Mouse (Mus musculus) c-Kit-positive CD71-positive TER-119-negative erythroid progenitor cells, embryonic 14.5 days (primary cell): ENCODE results near the gene Rmnd5b.
"Not testable (repeated sequence)": the region's sequence is repeated elsewhere in the genome, so short reads cannot be mapped to it uniquely, and the experiment has no call there.

Experiments used
- DNase-seq: peaks from one replicate; pipeline ENCODE4 v3.0.0-alpha.2; 2013; ENCODE audit warnings: low read depth

Gene Rmnd5b

DNA sequence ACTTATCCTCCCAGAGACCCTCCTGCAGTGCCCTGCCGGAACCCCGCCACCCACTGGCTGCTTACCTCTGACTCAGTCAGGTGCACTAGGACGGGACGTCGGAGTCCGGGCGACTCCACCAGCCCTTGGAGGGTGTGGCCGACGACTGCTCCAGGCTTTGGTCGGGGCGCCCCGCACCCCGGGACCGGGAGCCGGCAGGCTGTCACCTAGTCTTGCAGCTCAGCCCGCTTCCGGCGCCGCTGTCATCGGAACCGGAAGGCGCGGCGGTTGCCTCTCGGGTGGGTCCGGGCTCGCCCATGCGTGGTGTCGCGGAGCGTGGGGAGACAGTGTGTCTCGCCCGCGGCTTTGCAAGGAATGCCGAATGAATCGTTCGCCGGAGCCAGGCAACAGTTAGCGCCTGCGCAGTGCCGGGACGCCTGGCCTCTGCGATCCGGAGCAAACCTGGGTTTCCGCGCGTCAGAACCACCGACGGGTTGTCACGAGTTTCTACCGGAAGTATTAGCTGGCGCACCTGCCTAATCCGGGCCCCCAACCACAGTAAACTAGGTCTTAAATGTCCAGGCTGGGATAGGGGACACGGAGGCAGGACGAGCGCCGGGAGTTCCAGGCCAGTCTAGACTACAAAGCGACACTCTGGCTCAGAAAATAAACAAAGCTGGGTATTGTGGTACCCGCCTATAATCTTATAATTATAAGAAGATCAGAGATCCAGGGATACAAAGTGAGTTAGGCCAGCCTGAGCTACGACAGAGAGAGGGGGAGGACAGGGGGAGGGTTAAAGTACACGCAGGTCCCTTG, at the start of gene Rmnd5b:
Gene Rmnd5b (minus strand): TSS at position 372 of the 798 bp plus-strand sequence.
- DNase-seq, result peak; percentile 67

DNA sequence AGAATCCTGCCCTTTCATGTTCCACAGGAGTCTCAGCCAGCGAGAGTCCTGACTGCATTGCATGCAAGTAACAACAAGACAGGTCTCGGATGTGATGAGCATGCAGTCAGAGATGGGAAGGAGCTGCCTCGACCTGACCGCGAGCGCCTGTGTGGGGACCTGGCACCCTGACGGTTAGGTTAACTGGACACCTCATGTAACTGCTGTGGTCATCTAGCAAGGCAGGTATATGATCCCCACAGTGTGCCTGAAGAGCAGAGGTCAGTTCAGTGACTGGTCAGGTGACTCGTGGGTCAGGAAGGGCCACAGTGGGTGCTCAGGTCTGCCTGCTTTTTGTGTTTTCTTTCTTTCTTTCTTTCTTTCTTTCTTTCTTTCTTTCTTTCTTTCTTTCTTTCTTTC, 46.3 kb upstream of the Rmnd5b start:
- no peak for DNase-seq

DNA sequence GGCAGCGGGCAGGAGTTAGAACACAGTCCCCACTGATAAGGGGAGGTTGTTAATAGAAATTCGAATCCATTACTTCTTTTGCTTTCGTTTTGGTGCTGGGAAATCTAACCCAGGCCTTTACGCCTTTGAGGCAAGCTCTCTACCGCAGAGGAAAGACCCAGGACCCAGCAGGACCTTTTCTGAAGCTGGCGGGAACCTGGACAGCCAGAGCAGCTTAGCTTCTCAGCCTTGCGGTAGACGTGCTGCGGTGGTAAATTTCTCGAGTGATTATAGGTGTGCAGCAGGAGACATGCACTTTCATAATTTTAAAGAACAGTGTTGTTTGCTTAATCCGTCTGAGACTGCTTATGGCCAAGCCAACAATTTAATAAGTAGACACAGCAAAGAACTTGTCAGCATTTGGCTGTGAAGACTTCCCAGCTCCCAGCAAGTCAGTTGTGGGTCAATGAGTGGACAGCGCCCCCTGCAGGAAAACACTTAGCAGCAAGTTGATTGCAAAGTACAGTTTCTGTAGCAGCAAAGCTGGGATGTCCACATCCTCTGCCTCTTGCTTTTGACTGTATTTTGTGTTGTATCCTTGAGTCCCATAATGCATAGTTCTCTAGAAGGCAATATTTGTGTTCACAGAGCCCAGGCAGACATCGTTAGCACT, 45.8 kb upstream of the Rmnd5b start:
- peak; percentile 78 for DNase-seq

DNA sequence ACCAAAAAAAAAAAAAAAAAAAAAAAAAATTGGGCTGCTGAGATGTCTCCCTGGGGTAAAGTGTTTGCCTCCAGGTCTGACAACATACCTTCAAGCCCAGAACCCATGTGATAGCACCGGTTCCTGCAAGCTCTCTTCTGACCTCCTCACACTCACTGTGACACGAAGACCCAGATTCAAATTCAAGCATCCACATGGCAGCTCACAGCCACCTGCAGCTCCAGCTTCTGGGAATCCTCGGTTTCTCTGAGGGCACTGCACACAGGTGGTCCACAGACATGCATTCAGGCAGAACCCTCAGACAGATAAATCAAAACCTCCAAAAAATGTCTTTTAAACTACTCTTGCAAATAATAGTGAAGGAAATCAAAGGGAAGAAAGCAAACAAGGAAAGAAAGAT, 43.8 kb upstream of the Rmnd5b start:
- DNase-seq, result no peak

DNA sequence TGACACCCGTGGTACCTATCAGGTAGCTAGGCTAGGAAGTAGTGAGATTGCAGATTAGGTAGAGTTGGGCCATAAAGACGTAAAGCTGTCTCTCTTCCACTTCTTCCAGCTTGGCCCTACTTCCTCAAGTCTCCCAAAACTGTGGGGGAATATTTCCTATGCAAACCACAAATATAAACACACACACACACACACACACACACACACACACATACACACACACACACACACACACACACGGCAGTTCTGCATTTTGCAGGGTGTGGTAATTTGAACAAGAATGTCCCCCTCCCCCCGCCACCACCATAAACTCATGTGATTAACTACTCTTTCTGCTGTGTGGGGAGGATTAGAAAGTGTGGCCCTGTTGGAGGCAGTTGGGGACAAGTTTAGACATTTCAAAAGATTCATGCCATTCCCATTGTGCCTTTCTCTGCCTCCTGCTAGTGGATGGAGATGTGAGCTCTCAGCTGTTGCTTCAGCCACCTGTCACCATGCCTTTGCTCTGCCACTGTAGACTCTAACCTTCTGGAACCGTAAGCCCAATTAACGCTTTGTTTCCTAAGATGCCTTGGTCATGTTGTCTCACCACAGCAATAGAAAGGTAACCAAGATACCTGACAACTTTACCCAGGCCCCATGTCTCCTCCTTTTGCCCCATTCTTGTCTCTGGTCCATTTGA, 42.2 kb upstream of the Rmnd5b start:
- DNase-seq, result no peak

DNA sequence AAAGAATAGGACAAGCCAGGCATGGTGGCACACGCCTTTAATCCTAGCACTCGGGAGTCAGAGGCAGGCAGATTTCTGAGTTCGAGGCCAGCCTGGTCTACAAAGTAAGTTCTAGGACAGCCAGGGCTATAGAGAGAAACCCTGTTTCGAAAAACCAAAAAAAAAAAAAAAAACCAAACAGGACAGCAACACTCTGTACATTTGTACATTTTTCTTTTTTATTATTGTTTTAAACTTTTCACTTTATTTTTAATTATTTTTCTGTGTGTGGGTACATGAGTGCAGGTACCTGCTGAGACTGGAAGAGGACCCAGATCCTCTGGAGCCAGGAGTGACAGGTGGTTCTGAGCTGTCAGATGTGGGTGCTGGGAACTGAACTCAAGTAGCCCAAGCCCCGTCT, 39.7 kb upstream of the Rmnd5b start:
- DNase-seq, result no peak

DNA sequence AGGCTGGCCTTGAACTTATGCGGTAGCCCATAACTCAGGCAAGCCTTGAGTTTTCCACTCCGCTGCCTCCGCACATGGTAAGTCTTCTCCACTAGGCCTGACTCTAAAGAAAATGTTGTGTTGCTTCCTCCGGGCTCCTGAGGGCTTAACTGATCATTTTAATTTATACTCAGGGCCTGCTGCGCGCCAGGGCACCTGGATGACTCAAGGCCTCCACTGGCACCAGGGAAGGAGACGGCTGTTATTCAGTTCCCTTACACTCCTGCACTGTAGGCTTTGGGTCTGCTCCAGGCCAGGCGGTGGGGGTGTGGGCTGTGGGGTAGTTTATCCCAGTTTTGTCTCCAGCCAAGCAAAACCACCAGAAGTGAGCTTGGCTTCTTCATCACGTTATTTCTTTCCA, 37.6 kb upstream of the Rmnd5b start:
- no peak for DNase-seq

DNA sequence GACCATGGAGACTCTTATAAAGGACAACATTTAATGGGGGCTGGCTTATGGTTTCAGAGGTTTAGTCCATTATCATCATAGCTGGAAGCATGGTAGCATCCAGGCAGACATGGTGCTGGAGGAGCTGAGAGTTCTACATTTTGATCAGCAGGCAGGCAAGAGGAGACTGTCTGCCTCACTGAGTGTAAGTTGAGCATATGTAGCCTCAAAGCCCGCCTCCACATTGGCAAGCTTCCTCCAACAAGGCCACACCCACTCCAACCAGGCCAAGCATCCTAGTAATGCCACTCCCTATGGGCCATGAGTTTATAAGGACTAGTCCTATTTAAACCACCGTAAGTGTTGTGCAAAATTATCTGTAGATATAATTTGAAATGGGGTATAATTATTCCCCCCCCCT, 35.7 kb upstream of the Rmnd5b start:
- no peak for DNase-seq

DNA sequence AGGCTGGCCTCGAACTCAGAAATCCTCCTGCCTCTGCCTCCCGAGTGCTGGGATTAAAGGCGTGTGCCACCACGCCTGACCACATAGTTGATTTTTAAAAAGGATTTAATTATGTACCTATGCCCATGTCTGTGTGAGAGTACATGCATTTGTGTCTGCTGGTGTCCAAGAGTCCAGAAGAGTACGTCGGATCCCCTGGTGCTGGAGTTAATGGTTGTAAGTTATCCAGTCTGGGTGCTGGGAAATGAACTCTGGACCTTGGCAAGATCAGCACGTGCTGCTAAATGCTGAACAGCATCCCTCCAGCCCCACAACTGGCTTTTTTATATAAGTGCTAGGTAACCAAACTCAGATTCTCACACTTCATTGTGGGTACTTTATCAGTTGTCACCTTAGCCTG, 35.1 kb upstream of the Rmnd5b start:
- no peak for DNase-seq

DNA sequence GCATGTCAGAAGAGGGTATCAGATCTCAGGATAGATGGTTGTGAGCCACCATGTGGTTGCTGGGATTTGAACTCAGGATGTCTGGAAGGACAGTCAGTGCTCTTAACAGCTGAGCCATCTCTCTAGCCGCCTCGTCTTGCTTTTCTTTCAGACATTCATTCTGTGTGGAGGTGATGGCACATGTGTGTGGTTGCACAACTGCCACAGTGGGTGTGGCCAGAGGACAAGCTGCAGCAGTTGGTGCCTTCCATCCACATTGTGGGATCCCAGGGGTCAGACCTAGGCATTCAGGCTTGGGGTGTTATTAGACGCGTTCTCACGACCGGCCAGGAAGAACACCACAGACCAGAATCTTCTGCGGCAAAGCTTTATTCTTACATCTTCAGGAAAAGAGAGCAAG, 29.1 kb upstream of the Rmnd5b start:
- DNase-seq, result not testable (repeated sequence)

DNA sequence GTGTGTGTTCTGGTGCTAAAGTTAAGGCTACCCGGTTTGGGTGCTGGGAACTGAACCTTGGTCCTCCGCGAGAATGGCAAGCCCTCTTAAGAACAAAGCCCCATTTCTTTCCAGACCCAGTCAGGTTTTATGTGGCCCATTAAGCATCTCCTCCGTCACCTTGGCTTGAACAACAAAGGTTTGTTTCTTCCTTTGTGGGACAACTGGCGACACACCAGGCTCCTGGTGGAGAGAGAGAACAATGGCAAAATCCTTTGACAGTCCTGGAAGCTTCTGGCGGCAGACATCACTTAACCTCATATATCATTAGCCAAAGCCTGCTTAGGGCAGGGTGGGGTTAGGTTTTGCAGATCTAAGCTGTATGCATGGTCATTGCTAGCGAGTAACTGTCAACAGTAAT, 26.9 kb upstream of the Rmnd5b start:
- no peak for DNase-seq

DNA sequence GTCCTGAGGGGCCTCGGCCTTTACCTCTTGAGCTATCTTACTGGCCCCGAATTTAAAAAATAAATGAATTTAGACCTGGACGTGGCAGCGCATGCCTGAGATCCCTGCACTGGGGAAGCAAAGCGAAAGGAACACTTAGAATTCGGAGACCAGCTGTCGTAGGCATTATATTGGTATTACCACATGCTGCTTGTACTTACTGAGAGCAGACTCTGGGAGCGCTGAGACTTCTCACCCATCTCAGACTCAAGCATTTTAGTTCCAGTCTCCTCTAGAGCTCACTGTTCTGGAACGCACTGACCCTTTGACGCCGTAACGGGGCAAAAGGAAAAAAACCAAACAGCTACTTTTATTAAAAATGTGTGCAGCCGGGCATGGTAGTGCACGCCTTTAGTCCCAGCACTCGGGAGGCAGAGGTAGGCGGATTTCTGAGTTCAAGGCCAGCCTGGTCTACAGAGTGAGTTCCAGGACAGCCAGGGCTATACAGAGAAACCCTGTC, 26.2 kb upstream of the Rmnd5b start:
- no peak for DNase-seq

DNA sequence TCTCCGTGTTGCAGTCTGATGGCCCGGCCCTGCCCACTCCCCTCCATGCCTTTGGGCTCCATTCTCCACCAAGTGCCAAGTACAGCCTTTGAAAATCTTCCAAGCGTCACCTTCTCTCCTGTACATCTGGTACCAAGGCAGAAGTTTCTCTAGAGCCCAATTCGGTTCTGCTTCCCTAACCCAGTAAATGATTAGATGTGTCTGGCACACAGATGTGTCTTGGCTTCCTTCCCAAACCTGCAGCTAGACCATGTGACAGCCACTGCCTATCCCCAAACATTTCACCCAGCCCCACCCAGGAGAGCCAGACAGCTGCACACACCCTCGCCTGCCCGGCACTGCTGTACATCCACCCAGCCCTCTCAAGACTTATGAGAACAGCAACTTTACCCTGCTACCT, 23.0 kb upstream of the Rmnd5b start:
- no peak for DNase-seq

DNA sequence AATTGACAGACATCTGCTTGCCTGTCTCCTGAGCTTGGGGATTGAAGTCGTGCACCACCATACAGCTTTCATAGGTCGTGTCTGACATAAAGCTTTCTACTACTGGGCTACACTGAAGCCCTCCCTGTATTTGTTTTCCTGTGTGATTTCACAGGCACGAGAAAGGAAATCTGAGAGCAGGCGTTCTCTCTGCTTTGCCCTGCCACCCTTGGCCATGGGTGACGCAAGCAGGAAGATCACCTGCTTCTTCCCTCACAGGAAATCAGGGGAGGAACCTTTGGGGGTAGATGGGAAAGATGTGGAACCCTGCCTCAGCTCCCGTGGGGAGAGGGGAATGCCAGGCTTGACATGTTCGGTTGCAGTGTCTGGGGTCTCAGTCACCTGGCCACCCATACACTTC, 22.6 kb upstream of the Rmnd5b start:
- DNase-seq, result no peak

DNA sequence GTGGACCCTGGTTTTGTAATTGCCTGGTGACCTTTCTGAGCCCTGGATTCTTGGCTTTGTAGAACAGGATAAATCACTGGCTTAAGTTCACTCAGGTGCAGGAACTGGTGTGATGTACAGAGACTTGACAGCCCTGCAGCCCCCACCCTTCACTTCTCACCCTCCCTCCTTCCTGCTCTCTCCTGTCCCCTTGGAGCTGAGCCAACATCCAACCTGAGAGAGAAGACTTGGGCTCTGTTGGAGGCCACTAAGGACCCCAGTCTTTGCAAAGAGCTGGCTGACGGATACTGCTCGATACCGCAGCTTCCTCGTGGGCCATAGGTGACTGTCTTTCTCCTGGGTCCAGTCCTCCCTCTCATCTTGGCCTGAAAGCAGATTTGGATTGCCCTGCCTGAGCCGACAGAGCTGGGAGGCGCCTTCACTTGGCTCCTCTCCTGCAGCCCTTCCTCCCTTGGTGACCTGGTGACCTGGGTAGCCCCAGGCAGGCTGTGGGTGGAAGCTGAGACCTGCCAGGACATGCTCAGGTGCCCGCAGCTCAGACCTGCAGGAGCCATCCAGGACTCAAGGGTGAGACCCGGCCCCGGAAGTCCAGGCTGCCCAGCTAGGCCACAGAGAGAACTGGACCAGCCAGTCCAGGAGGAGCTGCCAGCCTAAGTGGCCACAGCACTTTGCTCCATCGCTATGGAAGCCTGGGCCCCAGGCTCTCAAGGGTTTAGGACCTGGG, 21.3 kb upstream of the Rmnd5b start:
- no peak for DNase-seq

DNA sequence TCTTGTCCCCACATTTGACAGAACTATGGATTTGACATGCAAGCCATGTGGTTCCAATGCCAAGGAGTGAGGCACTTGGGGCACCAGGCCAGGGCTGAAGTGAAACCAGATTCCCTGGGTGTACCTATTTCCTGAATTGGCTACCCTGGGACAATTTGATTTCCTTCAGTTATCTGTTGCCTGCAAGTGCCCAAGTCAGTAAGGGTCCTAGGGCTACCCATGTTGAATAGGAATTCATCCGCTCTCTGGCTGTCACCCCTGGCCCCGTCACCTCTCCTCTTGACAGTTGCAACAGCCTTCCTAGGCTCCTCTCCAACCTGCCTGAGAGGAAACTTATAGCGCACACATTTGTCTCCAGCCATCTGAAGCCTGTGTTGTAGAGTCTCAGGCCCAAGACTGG, 19.2 kb upstream of the Rmnd5b start:
- no peak for DNase-seq

DNA sequence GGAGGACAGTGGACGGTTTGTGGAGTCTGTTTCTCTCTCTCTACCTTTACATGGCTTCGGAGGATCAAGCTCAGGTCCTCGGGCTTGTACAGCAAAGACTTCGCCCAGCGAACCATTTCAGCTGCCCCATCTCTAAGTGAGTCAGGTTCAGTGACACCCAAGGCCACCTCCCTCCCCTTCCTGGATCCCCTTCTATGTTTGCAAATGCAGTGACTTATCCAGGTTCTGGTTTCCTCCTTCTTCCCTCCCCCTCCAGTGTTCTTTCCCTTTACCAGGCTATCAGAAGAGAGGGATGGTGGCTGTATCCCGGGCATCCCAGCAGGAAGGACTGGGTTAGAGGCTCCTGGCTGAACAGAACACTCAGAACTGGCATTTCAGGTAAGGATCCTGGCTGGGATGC, 18.0 kb upstream of the Rmnd5b start:
- no peak for DNase-seq

DNA sequence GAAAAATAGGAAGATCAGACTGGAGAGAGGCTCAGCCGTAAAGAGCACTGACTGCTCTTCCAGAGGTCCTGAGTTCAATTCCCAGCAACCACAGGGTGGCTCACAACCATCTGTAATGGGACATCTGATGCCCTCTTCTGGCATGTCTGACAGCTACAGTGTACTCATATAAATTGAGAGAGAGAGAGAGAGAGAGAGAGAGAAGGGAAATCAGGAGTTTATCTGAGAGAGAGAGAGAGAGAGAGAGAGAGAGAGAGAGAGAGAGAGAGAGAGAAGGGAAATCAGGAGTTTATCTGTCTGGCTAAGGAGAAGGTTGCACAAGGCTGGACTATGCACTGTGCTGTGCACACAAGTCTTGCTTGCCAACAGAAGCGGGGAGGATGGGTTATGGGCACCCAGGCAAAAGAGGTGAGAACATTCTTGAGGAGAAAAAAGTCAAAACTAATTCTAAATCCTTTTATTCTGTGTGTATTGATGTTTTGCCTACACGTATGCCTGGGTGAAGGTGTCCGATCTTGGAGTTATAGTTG, 17.3 kb upstream of the Rmnd5b start:
- no peak for DNase-seq

DNA sequence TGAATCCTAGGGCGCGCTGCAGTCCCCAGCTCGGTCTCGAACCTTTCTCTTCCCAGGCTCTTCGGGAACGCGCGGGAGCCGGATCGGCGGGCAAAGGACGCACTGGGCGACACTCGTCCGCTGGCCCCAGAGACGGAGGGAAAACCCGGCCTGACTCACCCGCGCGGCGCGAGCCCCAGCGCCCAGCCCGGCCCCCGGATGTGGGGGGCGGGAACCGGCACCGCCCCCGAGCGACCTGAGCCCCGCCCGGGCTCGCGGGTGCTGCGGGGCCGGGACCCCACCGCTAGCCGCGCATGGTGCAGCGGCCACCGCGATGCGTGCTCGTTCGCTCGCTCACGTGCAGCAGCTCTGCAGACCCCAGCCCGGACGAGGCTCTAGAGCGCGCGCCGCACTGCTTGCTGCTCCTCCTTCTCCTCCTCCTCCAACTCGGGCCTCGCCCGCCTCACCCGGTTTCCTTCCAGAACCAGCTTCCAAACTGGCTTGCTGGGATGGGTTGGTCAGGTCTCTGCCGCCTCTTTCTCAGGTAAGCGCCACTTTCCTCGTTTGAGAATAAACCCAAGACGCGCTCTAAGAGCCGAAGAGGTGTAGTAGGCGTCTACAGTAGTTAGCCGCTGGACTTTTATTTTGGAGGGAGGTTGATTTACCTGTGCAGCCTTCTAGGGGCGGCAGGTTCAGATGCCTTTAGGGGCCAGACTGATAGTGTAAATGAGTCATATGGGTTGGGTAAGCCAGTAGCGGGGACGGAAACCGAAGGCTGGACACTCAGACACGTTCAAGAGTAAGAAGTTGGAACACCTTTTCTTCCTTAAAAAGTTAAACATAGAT, 15.2 kb upstream of the Rmnd5b start, which contains the start of the genes N4bp3 and D930048N14Rik:
Gene N4bp3 (minus strand): TSS at position 152 of the 825 bp plus-strand sequence.
Gene D930048N14Rik (plus strand): TSS at position 264 of the 825 bp plus-strand sequence.
- DNase-seq, result no peak

DNA sequence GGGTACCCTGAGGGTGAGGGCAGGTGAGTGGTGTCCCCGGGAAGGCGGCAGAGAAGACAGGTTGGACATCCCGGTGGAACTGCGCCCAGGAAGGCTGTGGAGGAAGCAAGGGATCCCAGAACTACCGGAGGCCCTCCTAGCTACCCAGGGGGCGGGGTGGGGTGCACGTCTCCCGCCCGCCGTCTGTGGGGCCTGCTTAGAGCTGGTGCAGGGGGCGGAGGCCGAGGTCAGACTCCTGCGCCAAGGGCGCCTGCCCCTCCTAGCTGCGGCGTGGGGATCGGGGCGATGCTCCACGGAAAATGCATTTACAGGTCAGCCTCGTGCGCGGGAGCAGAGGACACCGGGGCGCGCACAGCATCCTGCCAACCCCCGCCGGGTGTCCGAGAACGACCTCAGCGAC, 14.6 kb upstream of the Rmnd5b start:
- DNase-seq, result no peak

DNA sequence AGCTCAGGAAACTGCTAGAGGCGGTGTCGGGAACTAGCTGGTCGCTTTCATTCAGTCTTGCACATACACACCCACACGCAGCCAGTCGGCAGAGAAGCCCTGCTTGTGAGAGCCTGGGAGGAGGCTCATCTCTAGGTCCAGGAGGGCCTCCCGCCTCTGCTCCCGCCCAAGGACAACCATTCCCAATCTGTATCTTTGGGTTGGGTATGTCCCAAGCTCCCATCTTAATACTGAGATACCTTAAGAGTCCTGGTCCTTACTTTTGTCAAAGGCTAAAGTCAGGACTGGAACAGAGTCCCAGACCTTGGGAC, 14.1 kb upstream of the Rmnd5b start:
- DNase-seq, result no peak
